Mouse (Mus musculus): ENCODE results near the gene Lif. TPM values are rescaled to one million over a fixed set of nuclear protein-coding genes. Genes with fewer than 3 reads are reported as not detected.

The Lif gene
- total RNA-seq, 2 experiments from 2014 or later, result 0.24 to 0.45 TPM

DNA sequence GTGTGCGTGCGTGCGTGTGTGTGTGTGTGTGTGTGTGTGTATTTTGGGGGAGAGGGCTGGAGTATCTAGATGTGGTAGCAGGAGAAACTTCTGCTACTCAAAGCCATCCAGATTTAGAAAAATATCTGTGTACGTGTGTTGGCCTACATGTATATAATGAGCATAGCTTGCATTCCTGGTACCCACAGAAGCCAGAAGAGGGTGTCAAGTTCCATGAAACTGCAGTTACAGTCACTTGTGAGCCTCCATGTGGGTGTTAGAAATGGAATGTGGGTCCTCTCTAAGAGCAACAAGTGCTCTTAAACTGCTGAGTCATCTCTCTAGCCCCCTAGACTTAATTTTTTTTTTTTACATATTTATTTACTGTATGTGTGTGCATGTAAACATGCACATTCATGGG lies 53.0 kb downstream of the Lif start:
- no peak for DNase-seq
- intact Hi-C loops (cut with DNase I; ENCODE audit: low total_unique reads), result no loop called here

DNA sequence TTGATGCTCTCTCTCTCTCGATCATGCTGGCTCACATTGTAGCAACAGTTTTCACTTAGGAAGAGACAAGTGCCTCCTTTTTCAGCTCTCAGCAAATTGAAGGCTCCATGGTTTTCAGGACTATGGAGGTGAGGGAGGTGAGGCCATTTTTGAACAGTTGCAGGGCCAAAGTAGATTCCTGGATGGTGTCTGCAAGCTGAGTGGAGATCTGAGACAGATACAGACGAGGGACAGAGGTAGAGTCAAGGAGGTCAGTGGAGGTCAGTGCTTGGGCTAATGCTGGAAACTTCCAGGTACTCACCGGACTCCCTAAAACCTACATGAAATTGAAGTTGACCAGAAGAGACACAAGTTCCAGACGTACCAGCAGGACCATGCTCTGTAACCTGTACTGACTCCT lies 54.8 kb downstream of the Lif start:
- intact Hi-C loops (cut with DNase I; ENCODE audit: low total_unique reads), result no loop called here
- DNase-seq, result no peak

- DNase-seq, result no peak
- intact Hi-C loops (cut with DNase I; ENCODE audit: low total_unique reads), result no loop called here
These were observed 59.9 kb downstream of the Lif start for GRCm38 (mm10) chr11:4317287-4317686.

DNA sequence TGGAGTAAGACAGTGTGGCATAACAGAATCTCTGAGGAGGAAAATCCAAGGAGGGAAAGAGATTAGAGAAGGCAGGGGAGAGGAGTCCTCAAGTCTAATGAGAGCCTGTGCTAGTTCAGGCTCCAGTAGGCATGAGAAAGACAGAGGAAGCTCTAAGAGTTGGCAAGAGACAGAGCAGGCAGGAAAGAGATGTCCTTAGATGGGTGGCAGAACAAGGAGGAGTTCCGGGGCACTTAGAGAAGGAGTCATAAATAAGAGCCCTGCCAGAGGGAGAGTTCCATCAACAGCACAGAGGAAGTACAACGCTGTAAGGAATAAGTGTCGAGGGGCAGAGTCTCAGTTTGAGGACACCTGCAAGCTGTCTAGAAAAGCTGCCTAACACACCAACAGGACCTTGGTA lies 60.7 kb downstream of the Lif start:
- intact Hi-C loops (cut with DNase I; ENCODE audit: low total_unique reads), result no loop called here
- no peak for DNase-seq

- intact Hi-C loops (cut with DNase I; ENCODE audit: low total_unique reads), result no loop called here
- no peak for DNase-seq
These were observed 62.0 kb downstream of the Lif start for GRCm38 (mm10) chr11:4319212-4319955.

DNA sequence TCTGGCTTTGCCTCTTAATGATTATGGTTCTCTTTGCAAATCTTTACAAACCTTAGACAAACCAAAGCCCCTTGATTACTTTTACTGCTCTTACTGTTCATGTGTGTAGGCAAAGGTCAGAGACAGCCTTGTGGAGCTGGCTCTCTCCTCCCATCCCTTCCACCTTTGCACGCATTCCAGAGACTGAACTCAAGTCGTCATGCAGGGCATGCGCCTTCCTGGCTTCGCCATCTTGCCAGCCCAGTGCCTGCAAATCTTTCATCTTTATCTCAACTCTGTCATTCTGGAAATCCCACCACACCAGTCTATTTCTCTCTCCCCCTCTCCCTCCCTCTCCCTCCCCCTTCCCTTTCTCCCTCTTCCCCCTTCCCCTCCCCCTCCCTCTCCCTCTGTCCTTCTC lies 63.5 kb downstream of the Lif start:
- intact Hi-C loops (cut with DNase I; ENCODE audit: low total_unique reads), result no loop called here
- no peak for DNase-seq

Other genes starting within 250 kb of the Lif start
- gene Sec14l4, start 226.1 kb upstream of the Lif start, total RNA-seq (2021), result not detected
- not detected for gene Sec14l3, start 192.7 kb upstream of the Lif start, total RNA-seq (2021)
- 10 to 100 TPM; 40.8 to 47.8 TPM for gene Mtfp1, start 162.1 kb upstream of the Lif start, total RNA-seq (2021)
- gene Sec14l2, start 134.1 kb upstream of the Lif start, total RNA-seq (2021), result under 1 TPM; 0.95 to 0.96 TPM
- 1 to 10 TPM; 6.3 to 8.7 TPM for gene Rnf215, start 122.4 kb upstream of the Lif start, total RNA-seq (2021)
- 1 to 10 TPM; 3.3 to 5.6 TPM for gene Ccdc157, start 97.3 kb upstream of the Lif start, total RNA-seq (2021)
- 10 to 100 TPM; 17.1 to 22.8 TPM for gene Sf3a1, start 97.2 kb upstream of the Lif start, total RNA-seq (2021)
- gene Tbc1d10a, start 70.8 kb upstream of the Lif start, total RNA-seq (2021), result 1 to 10 TPM; 5.3 to 5.4 TPM
- gene Castor1, start 39.3 kb upstream of the Lif start, total RNA-seq (2021), result 1 to 10 TPM; 4.3 to 8.9 TPM
- gene Osm, start 21.1 kb upstream of the Lif start, total RNA-seq (2021), result not detected
- gene Hormad2, start 183.5 kb downstream of the Lif start, total RNA-seq (2021), result not detected